Mouse (Mus musculus) adrenal gland, postnatal 10 days (tissue): ENCODE data around the gene Oprm1. TPM values are rescaled to one million over a fixed set of nuclear protein-coding genes. Genes with fewer than 3 reads are reported as not detected.
"Not testable (repeated sequence)": the region's sequence is repeated elsewhere in the genome, so short reads cannot be mapped to it uniquely, and the experiment has no call there.

Source experiments
- DNase-seq: peaks from one replicate; pipeline ENCODE4 v3.0.0; 2021; ENCODE audit warnings: mixed read lengths
- long read RNA-seq, 2 experiments: library from polyadenylated mRNA; stranded (forward); transcript quantifications; one replicate each; pipeline ENCODE4 v2.0.0; 2021
- total RNA-seq, 2 experiments: library from RNA; stranded (reverse); gene quantifications; 2 replicates each; pipeline ENCODE4 v1.2.3; 2021

Oprm1 gene
- total RNA-seq: under 1 TPM; 0.39 to 0.97 TPM
- long read RNA-seq, experiment 1, partial matches to known transcripts: 0 of 2 reads
- long read RNA-seq, experiment 1, other reads (novel, unspliced or antisense): 2 of 2 reads
- long read RNA-seq, experiment 2: 0 reads

DNA sequence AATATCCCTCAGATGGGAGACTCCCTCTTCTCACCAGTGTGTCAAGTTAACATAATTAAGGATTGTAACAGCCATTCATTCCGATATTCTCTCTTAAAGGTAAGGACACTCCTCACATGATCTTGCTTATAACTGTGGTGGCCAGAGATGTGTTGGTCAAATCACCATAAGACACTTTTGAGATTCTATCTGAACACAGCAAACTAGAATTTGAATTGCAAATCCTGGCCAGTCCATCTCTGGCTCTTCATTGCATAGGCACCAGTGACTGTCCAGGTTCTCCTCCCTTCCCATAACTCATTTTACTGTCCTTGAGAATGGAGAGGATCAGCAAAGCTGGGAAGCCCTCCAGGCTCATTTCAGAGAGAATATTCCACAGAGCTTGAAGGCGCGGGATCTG is at the start of gene Oprm1:
Gene Oprm1 (plus strand): TSS at position 301 of the 400 bp plus-strand sequence.
- DNase-seq: no peak

DNA sequence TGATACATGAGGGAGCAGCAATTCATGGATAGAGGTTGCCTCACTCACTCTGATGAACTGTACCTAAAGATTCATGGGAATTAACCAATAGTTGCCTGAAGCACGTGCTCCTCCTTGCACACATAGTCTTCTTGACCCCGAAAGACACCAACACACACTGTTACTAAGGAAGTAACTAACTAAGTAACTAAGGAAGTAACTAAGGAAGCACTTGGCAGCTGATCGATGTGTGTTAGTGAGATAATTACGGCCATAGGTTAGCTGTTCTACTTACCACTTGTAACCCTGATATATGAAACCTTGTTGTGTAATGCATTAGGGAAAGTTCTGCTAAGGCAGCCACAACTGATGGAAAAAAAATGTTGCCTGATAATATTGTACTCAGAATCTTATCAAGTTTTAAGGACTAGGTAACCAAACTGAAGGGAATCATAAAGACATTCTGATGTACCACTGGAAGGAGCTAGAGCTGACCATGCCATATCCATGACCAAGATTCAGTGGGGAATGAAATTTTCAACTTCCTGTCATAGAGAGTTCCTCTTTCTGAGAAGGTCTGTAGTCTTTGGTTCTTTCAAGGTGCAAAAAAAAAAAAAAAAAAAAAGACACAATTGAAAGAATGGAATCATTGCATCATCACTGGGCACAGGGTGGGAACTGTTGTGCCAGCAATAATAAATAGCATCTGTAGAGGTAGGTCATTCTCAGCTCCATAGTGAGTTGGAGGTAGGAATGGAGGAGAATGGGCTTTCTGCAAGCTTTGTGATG is 40.9 kb upstream of the Oprm1 start:
- DNase-seq: no peak

DNA sequence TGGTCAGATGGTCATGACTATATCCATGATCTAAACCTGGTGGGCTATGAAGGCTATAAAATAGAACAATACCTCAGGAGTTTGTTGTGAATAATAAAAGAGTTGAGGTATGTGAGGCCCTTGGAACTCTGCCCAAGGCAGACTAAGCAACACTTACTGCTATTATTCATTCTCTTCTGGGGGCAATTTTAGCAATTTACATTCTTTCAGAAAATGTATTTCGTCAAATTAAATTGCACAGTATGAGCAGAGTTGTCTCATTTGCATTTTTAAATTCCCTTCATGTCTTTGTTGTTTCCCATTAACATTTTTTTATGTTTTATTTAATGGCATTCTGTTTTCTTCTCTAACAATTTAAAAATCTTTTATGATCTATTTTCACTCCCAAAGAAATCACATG is 34.5 kb upstream of the Oprm1 start:
- DNase-seq: no peak

DNA sequence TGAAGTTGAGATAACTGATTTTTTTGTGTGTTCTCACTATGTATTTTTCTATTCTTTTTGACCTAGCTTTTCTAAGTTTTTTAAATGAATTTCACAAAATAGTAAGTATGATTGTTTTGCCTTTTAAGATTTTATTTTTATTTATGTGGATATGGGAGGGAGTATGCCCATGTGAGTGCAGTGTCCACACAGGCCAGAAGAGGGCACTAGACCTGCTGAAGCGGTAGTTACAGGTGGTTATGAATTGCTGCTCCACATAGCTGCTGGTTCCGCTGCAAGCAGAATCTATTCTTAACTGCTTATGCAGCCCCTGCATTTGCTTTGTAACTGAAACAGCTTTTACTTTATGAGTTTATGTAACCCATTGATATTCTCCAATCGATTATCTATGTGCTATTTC is 29.8 kb upstream of the Oprm1 start:
- DNase-seq: no peak

DNA sequence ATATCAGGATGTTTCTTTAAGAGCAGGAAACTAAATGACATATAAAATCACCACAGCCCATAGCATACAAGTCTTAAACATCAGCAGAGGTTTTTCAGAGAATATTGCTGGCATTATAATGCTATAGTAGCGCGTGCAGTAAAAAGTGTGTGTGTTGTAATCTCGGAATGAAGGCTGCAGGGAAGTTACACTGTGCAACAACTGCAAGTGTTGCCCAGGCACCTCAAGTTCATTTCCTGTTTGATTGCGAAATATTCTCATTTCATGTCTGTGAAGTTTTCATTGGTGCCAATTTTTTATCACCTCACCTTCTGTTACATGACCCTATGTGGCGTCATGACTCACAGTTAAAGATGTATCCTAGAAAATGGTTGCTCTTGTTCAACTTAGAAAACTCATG is 4.9 kb upstream of the Oprm1 start:
- DNase-seq: no peak

DNA sequence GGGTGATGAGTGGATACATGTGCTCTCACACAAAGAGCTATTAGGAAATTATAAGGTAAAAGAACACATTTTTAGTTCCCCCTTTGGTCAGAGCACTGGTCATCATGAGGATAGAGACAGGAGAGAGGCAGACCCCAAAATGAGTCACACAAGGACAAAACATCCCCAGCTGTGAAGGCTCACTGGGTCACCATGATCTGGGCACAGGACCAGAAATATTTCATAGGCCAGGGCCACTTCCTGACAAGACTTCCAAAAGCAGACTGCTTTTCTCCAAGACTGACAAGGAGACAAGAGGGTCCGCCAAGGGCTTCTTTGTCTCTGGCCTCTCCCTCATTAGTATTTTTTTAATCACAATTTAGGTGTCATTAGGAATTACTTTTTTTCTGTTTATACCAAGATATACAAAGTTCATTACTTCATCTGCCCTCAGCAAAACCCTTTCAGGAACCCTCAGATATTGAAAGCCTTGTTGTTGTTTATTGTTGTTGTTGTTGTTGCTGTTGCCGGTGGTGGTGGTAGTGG is 3.0 kb downstream of the Oprm1 start, which contains the start of gene Gm10945:
Gene Gm10945 (minus strand): TSS at position 475 of the 525 bp plus-strand sequence.
- DNase-seq: peak; percentile 42

DNA sequence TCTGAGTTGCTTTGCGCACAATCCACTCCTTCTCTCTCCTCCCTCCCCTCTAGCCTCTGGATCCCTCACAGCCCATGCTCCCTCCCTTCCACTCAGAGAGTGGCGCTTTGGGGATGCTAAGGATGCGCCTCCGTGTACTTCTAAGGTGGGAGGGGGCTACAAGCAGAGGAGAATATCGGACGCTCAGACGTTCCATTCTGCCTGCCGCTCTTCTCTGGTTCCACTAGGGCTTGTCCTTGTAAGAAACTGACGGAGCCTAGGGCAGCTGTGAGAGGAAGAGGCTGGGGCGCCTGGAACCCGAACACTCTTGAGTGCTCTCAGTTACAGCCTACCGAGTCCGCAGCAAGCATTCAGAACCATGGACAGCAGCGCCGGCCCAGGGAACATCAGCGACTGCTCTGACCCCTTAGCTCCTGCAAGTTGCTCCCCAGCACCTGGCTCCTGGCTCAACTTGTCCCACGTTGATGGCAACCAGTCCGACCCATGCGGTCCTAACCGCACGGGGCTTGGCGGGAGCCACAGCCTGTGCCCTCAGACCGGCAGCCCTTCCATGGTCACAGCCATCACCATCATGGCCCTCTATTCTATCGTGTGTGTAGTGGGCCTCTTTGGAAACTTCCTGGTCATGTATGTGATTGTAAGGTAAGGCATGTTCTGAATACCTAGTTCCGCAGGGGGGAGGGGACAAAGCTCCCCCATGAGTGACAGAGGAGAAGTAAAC is 30.4 kb downstream of the Oprm1 start:
- peak; percentile 76 for DNase-seq

DNA sequence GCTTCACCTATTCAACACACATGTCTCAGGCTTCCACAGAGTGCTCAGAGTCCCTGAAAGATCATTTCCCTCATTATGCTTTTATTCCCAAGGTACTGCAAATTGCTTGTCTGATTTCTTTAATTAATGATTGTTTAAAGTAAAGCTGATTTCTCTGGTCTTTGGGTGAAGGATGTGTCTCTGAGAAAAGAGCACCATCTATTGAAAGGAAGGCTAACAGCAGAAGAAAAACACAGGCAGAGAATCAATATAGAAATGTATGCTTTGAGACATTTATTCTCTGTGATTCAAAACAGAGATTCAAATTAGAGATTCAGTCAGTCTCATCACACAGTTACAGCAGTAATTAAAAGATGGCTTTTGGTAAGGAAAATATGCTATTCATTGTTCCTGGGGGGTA is 31.9 kb downstream of the Oprm1 start:
- DNase-seq: no peak

DNA sequence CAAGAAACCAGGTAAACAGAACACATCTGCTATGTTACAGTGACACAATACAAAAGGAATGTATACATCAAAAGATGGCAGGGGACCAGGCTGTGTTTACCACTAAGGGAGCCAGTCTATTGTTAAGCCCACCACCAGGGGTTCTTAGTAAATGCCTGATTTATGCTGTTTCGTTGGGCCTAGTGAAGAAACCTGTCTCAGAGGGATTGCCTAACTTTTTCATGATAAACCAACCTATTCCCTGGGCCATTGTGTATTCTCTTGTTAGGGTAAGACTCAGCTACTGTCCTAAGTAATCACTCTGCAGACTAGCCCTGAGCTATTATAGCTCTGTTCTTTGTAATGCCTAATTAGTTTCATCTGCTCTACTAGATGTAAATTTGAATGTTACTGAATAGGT is 62.3 kb downstream of the Oprm1 start:
- no peak for DNase-seq

DNA sequence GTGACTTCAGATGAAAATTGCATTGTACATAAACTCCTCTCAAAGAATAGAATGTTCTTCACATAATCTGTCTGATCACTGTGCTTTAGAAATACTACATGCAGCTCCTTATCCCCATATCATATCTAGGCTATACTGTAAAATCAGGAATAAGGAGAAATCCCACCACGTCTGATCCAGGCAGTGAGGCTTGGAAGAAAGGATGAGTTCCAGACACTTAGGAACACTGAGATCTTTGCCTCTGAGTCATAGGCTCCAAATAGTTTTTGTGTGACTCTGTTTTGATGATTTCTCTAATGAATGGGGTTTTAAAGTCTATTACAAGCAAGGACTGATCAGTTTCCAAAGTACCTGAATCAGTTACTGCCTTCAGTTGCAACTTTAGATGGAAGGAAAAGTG is 83.9 kb downstream of the Oprm1 start:
- no peak for DNase-seq

DNA sequence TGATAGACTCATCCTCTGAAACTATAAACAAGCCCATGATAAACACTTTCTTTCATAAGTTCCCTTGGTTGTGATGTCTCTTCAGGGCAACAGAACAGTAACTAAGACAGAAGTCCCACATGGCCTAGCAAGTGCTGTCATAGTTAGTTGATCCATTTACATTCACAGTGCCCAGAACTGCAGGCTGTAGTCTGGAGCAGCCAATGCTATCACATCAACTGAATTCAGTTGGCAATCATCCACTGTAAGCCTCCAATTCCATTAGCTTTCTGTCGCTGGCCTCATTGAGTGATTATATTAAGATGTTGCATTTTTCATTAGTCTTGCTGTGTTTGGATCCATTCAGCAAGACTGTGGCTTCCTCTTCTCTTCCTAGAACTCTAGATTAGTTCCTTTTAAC is 88.0 kb downstream of the Oprm1 start:
- no peak for DNase-seq

DNA sequence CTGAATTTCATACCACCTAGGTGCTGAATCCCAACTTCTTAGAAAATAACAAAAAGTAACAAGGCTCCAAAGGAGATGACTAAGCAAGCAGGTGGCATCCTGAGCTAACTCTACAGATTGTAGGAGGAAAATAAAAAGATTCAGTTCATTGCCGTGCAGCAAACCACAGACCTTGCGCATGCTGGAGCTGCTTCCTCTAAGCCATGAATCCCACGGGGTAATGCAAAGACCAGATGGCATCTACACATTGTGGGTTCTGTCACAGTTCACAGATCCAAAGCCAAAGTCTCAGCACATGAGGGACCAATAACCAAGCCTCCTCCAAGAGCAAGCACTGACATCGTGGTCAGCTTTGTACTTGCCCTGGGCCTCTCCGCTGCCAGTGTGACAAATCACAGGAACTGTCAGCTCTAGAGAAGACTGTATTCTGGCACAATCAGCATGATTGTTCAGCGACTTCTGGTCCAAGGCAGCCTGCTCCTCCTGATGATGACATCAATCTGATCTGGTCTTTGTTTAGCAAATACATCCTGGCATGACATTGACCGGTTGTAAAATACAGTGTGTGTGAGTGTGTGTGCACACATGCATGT is 90.0 kb downstream of the Oprm1 start:
- DNase-seq: no peak

DNA sequence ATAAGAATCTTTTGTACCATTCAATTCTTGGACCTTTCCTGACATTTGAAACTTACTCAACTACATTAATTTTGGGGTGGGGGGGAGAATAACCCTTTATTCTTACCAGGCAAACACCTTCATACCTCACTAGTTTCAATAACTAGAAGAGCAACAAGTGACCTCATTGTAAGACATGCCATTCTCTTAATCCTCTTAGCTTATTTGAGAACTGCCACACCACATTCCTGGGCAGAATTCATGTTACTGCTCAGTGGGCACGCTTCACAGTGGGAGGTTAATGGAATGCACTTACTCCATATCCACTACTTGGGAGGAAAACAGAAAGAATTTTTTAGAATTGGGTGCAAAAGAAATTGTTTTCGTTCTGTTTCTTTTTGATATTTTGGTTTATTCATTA is 90.5 kb downstream of the Oprm1 start:
- DNase-seq: no peak

DNA sequence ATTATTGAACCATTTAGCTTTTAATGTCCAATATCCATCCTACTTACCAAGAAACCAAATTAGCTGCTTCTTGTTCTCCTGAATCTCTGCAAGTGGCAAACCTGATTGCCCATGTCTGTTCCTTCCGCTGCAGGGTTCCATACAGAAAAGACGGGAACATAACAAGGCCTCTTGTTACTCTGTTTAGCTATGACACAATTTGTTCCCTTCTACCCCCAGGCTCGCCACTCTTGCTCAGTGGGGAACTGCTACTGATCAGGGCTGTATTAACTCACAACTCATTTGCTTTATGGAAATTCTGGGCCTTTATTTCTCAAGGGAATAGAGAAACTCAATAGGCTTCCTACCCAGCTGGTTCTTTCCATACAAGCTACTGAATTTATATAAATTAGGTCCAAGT is 97.5 kb downstream of the Oprm1 start:
- no peak for DNase-seq

DNA sequence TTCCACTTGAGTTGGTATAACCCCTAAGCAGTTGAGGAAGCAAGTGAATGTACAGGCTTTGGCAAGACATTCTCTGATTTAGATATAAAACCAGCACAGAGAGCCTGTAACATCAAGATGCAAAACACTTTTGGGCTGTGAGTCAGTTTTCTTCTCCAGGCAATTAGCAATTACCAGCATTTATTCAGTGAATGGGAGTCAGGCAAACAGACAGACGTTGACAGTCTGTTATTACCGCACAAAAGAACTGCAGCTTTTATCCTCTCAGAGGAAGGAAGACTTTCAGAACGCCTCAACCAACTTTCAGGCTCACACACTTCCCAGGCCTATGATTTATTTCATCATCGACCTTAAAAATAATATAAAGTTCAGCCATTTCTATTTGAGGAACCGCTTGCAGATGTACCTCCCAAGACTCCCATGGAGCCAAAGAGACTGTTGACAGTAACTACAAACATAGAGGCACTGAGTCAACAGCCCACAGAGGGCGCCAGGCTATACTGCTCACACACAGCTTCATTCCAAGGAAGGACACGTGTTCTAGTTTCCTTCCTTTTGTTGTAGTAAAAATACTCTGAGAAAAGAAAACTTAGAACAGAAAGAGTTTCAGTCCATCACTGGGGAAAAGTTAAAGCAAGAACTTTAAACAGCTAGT is 113.2 kb downstream of the Oprm1 start:
- no peak for DNase-seq

DNA sequence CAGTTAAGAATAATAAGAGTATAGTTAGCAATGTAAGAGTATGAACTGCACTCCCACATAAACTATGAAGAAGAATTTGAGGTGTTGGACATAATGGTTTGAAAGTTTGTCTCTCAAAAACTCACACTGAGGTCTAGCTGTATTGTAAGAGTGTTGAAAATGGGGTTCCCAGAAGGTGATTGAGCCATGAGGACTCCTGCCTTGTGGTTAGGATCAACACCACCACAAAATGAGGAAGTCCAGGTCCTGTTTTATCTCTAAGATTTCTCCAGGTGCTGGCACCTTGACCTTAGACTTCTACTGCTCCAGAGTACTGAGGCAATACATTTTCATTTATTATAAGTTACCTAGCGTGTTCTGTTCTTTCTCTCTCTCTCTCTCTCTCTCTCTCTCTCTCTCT is 115.6 kb downstream of the Oprm1 start:
- no peak for DNase-seq

DNA sequence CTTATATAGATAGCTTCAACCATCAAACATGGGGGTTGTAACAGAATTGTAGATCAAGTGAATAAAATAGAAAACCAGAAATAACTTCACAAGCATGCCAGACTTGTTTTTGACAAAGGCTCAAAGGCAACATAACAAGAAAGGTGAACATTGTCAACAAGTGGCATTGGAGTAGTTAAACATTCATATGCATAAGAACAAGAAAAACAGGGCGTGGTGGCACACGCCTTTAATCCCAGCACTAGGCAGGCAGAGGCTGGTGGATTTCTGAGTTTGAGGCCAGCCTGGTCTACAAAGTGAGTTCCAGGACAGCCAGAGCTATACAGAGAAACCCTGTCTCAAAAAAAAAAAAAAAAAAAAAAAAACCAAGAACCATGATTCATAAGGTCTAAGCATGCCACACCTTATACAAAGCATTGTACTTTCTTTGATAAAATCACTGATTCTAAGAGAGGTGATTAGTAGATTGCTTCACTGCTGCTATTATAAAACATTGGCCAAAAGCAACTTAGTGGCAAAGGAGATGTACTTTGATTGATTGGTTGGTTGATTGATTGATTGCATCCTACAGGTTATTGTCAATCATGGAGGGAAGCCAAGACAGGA is 120.1 kb downstream of the Oprm1 start:
- no peak for DNase-seq

DNA sequence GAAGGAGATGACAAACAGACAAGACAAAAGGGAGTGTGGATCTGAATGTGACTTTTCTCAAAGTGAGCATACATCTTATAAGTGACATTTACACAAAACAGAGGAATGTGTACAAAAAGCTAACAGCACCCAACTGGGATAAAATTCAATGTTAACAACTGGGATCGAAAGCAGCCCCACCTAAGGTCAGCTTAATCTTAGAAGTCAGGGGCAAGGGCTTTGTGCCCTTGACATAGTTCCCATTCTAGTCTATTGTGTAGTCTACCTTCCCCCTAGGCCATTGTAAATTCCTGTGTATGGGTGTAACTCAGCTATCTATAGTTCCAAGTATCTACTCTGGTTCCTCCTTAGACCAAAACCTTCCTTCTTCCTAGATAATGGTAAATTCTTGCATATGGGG is 123.7 kb downstream of the Oprm1 start:
- not testable (repeated sequence) for DNase-seq

DNA sequence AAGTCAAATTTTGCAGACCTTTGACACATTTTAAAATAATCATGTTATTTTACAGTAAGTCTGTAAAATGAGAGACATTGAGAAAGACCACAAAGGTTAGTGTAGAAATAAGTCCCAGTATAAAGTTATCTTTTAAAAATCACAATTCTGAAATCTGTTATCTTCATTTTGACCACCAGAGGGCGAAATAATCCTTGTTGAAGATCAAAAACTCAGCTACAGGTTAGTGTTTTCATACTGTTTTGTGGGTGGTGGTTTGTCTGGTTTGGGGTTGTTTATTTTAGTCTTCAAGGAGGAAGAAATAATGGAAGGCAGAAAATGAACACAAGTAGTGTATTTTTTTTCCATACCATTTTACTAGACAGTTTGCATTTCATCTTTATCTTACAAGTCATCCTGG is 127.2 kb downstream of the Oprm1 start:
- no peak for DNase-seq

DNA sequence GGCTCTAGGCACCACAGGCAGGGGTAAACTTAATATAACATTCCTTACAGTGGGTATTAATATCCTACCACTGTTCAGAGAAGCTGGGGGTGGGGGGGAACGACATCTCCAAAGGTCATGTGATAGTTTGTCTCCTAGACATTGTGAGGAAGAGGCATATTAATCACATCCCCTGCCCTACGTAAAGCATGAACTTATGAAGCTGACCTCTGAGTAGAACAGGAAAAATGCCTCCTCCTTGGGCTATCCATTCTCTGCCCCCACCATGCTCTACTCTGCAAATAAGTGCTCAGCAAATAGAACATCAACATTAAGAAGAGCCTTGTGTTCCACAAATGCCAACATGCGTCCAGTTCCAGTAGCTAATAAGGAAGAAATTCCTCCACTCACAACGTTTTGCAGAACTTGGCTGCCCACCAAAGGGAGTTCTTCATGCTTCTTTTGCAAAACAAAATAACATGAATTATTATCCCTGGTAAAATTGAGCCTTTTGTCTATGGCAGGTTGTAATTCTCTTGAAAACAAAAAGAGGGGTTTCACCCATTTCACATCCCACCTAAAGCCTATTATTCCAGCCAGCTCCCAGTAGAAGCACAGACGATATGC is 131.4 kb downstream of the Oprm1 start:
- peak; percentile 2 for DNase-seq

DNA sequence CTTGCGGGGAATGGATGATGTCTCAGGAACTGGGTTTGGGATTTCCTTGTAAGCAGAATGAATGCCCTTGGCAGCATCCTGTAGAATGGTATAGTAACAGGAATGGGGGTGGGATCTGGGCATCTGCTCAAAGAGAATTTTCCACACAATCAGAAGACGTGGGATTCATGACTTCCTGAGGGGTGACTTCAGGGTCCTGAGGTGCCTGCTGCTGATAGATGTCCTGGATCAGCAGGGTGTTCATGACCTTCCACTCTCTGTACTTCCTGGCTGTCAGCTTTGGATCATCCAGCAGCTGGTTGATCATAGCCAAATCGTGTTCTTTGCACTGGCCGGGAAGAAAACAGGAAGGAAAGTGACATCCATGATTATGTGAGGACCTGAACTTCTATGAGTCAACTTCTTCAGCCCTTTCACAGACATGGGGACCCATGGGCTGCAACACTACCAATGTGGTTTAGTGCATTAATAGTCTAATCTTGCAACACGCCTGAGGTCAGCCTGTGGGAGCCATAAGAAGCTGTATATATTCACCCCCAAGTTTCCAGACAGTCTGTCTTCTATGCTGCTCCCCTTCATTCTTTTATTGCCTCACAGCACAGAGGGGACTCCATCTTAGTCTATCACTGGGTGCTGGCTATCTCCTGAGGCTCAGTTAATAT is 132.2 kb downstream of the Oprm1 start:
- peak; percentile 3 for DNase-seq
